Mouse (Mus musculus) MEL (cell line): ENCODE results near the gene Tmem199. TPM values are rescaled to one million over a fixed set of nuclear protein-coding genes. Genes with fewer than 3 reads are reported as not detected.

Experiments used
- DNase-seq: peaks from one replicate; pipeline ENCODE4 v3.0.0; 2011; ENCODE audit warnings: low read depth, low spot score
- H3K27ac ChIP-seq: 2 replicates; pipeline ENCODE4 v1.5.1; 2012; ENCODE audit warnings: low read depth, mild to moderate bottlenecking, control low read depth, low read length, moderate library complexity; ENCODE audit not compliant: control insufficient read depth
- H3K27me3 ChIP-seq, 2 experiments: fragments of 150-350 bp in 1 of 2; sonication (generic) in 1 of 2; 2 replicates each; pipeline ENCODE4 v1.6.1; 2012; ENCODE audit warnings: low read length in 2 of 2, mild to moderate bottlenecking in 2 of 2, improper control_type of control experiment in 1 of 2, moderate library complexity in 1 of 2; ENCODE audit not compliant: insufficient read depth in 2 of 2, control insufficient read depth in 1 of 2
- H3K36me3 ChIP-seq, 2 experiments: 2 replicates each; pipeline ENCODE4 v1.6.1; 2012 to 2014; ENCODE audit warnings: low read length in 2 of 2, improper control_type of control experiment in 1 of 2, inconsistent platforms in 1 of 2, mild to moderate bottlenecking in 1 of 2; ENCODE audit not compliant: insufficient read depth in 2 of 2, control insufficient read depth in 1 of 2
- H3K4me1 ChIP-seq, 2 experiments: fragments of 150-350 bp in 1 of 2; sonication (generic) in 1 of 2; 2 replicates each; pipeline ENCODE4 v1.6.1; 2012; ENCODE audit warnings: low read length in 2 of 2, improper control_type of control experiment in 1 of 2, mild to moderate bottlenecking in 1 of 2; ENCODE audit not compliant: insufficient read depth in 2 of 2, control insufficient read depth in 1 of 2
- H3K4me3 ChIP-seq, 2 experiments: fragments of 150-350 bp in 1 of 2; sonication (generic) in 1 of 2; 2 replicates each; pipeline ENCODE4 v1.5.1; 2012; ENCODE audit warnings: low read depth in 2 of 2, low read length in 2 of 2, mild to moderate bottlenecking in 2 of 2, moderate library complexity in 2 of 2, control low read depth in 1 of 2, improper control_type of control experiment in 1 of 2; ENCODE audit not compliant: control insufficient read depth in 1 of 2, insufficient read depth in 1 of 2
- H3K79me2 ChIP-seq: 2 replicates; pipeline ENCODE4 v1.6.1; 2012; ENCODE audit warnings: mild to moderate bottlenecking, low read length, moderate library complexity; ENCODE audit not compliant: control insufficient read depth, poor library complexity, insufficient read depth
- H3K9ac ChIP-seq: 2 replicates; pipeline ENCODE4 v1.6.1; 2012; ENCODE audit warnings: low read depth, mild to moderate bottlenecking, control low read depth, low read length, moderate library complexity; ENCODE audit not compliant: control insufficient read depth, poor library complexity, severe bottlenecking
- H3K9me3 ChIP-seq: fragments of 150-350 bp; sonication (generic); replicated peaks from 2 replicates; pipeline ENCODE4 v1.6.1; 2012; ENCODE audit warnings: mild to moderate bottlenecking, low read length, improper control_type of control experiment, moderate library complexity; ENCODE audit not compliant: insufficient read depth
- CHD1 ChIP-seq: IDR thresholded peaks from 2 replicates; pipeline ENCODE4 v1.6.1; 2012; ENCODE audit warnings: low read depth, mild to moderate bottlenecking, inconsistent platforms, low read length, improper control_type of control experiment
- CTCF ChIP-seq, 3 experiments: IDR thresholded peaks in 2 of 3; conservative IDR thresholded peaks in 1 of 3; 2 replicates each; pipeline ENCODE4 v1.5.1; 2011 to 2012; ENCODE audit warnings: low read length in 3 of 3, low read depth in 2 of 3, mild to moderate bottlenecking in 2 of 3, improper control_type of control experiment in 1 of 3, inconsistent platforms in 1 of 3, mixed read lengths in 1 of 3, moderate library complexity in 1 of 3; ENCODE audit not compliant: control insufficient read depth in 1 of 3, insufficient read depth in 1 of 3, poor library complexity in 1 of 3, severe bottlenecking in 1 of 3
- E2F4 ChIP-seq: IDR thresholded peaks from 2 replicates; pipeline ENCODE4 v1.6.1; 2011; ENCODE audit warnings: low read depth, low read length, improper control_type of control experiment, borderline replicate concordance
- EP300 ChIP-seq, 2 experiments: IDR thresholded peaks; 2 replicates each; pipeline ENCODE4 v1.6.1; 2011; ENCODE audit warnings: improper control_type of control experiment in 2 of 2, low read length in 2 of 2, low read depth in 1 of 2, mild to moderate bottlenecking in 1 of 2
- GABPA ChIP-seq: IDR thresholded peaks from 2 replicates; pipeline ENCODE4 v1.6.1; 2012; ENCODE audit warnings: low read depth, mild to moderate bottlenecking, inconsistent platforms, low read length, improper control_type of control experiment, moderate library complexity
- JUND ChIP-seq: IDR thresholded peaks from 2 replicates; pipeline ENCODE4 v1.6.1; 2011; ENCODE audit warnings: low read depth, mild to moderate bottlenecking, improper control_type of control experiment, low read length
- KAT2A ChIP-seq: conservative IDR thresholded peaks from 2 replicates; pipeline ENCODE4 v1.6.1; 2012; ENCODE audit warnings: low read depth, low read length, improper control_type of control experiment, inconsistent platforms
- MAX ChIP-seq: IDR thresholded peaks from 2 replicates; pipeline ENCODE4 v1.6.1; 2011; ENCODE audit warnings: low read length, improper control_type of control experiment
- MAZ ChIP-seq: IDR thresholded peaks from 2 replicates; pipeline ENCODE4 v1.6.1; 2012; ENCODE audit warnings: low read depth, mild to moderate bottlenecking, inconsistent platforms, low read length, improper control_type of control experiment
- MEF2A ChIP-seq: IDR thresholded peaks from 2 replicates; pipeline ENCODE4 v1.6.1; 2014; ENCODE audit warnings: low read depth, mild to moderate bottlenecking, inconsistent platforms, low read length, improper control_type of control experiment; ENCODE audit not compliant: poor library complexity, insufficient replicate concordance, severe bottlenecking; ENCODE audit errors: extremely low read depth
- MYB ChIP-seq: IDR thresholded peaks from 2 replicates; pipeline ENCODE4 v1.6.1; 2011; ENCODE audit warnings: mild to moderate bottlenecking, low read depth, low read length, improper control_type of control experiment
- NELFE ChIP-seq: IDR thresholded peaks from 2 replicates; pipeline ENCODE4 v1.6.1; 2011; ENCODE audit warnings: low read depth, low read length, improper control_type of control experiment
- NRF1 ChIP-seq: IDR thresholded peaks from 2 replicates; pipeline ENCODE4 v1.6.1; 2014; ENCODE audit warnings: low read depth, mild to moderate bottlenecking, inconsistent platforms, low read length, improper control_type of control experiment, moderate library complexity; ENCODE audit not compliant: poor library complexity, insufficient read depth, severe bottlenecking
- POLR2AphosphoS2 ChIP-seq: IDR thresholded peaks from 2 replicates; pipeline ENCODE4 v1.6.1; 2011; ENCODE audit warnings: low read length, improper control_type of control experiment
- POLR2AphosphoS5 ChIP-seq: IDR thresholded peaks from 2 replicates; pipeline ENCODE4 v1.6.1; 2012; ENCODE audit warnings: low read depth, borderline replicate concordance, mild to moderate bottlenecking, inconsistent platforms, low read length, moderate library complexity, mixed read lengths
- RAD21 ChIP-seq: IDR thresholded peaks from 2 replicates; pipeline ENCODE4 v1.6.1; 2011; ENCODE audit warnings: mild to moderate bottlenecking, low read depth, low read length, improper control_type of control experiment
- RCOR1 ChIP-seq: IDR thresholded peaks from 2 replicates; pipeline ENCODE4 v1.6.1; 2012; ENCODE audit warnings: low read depth, mild to moderate bottlenecking, inconsistent platforms, low read length, improper control_type of control experiment
- SIN3A ChIP-seq: IDR thresholded peaks from 2 replicates; pipeline ENCODE4 v1.6.1; 2012; ENCODE audit warnings: low read length, improper control_type of control experiment, inconsistent platforms
- SMC3 ChIP-seq: IDR thresholded peaks from 2 replicates; pipeline ENCODE4 v1.6.1; 2011; ENCODE audit warnings: low read depth, low read length, improper control_type of control experiment
- TBP ChIP-seq: IDR thresholded peaks from 2 replicates; pipeline ENCODE4 v1.8.0; 2011; ENCODE audit warnings: low read depth, low read length, improper control_type of control experiment
- UBTF ChIP-seq: IDR thresholded peaks from 2 replicates; pipeline ENCODE4 v1.6.1; 2012; ENCODE audit warnings: low read depth, mild to moderate bottlenecking, inconsistent platforms, low read length, improper control_type of control experiment, moderate library complexity, borderline replicate concordance; ENCODE audit not compliant: insufficient read depth
- USF1 ChIP-seq: IDR thresholded peaks from 2 replicates; pipeline ENCODE4 v1.6.1; 2014; ENCODE audit warnings: low read depth, mild to moderate bottlenecking, inconsistent platforms, low read length, improper control_type of control experiment, moderate library complexity
- ZC3H11A ChIP-seq: IDR thresholded peaks from 2 replicates; pipeline ENCODE4 v1.6.1; 2012; ENCODE audit warnings: low read depth, mild to moderate bottlenecking, inconsistent platforms, low read length, improper control_type of control experiment
- ZKSCAN1 ChIP-seq: IDR thresholded peaks from 2 replicates; pipeline ENCODE4 v1.6.1; 2012; ENCODE audit warnings: low read depth, mild to moderate bottlenecking, inconsistent platforms, low read length, improper control_type of control experiment, moderate library complexity
- ZNF384 ChIP-seq: IDR thresholded peaks from 2 replicates; pipeline ENCODE4 v1.6.1; 2012; ENCODE audit warnings: low read depth, mild to moderate bottlenecking, inconsistent platforms, low read length, improper control_type of control experiment
- polyA plus RNA-seq, 2 experiments: library from polyadenylated mRNA; stranded (reverse) in 1 of 2; unstranded in 1 of 2; fragments of >175 nt in 1 of 2; fragments of >200 nt in 1 of 2; gene quantifications; 2 replicates each; pipeline versions ENCODE4 v1.2.1 to v1.2.4; 2012; ENCODE audit warnings: low replicate concordance in 2 of 2, low read depth in 1 of 2; ENCODE audit not compliant: insufficient read length in 2 of 2, insufficient read depth in 1 of 2, missing spikeins in 1 of 2
- total RNA-seq: library from RNA; depleted of rRNA; stranded (reverse); fragments of 300-350 nt; gene quantifications from 2 replicates; pipeline ENCODE4 v1.2.3, GENCODE M21; 2012

The Tmem199 gene
- total and polyA plus RNA-seq, 3 experiments: 36.5 to 57.1 TPM; not detected in 1

DNA sequence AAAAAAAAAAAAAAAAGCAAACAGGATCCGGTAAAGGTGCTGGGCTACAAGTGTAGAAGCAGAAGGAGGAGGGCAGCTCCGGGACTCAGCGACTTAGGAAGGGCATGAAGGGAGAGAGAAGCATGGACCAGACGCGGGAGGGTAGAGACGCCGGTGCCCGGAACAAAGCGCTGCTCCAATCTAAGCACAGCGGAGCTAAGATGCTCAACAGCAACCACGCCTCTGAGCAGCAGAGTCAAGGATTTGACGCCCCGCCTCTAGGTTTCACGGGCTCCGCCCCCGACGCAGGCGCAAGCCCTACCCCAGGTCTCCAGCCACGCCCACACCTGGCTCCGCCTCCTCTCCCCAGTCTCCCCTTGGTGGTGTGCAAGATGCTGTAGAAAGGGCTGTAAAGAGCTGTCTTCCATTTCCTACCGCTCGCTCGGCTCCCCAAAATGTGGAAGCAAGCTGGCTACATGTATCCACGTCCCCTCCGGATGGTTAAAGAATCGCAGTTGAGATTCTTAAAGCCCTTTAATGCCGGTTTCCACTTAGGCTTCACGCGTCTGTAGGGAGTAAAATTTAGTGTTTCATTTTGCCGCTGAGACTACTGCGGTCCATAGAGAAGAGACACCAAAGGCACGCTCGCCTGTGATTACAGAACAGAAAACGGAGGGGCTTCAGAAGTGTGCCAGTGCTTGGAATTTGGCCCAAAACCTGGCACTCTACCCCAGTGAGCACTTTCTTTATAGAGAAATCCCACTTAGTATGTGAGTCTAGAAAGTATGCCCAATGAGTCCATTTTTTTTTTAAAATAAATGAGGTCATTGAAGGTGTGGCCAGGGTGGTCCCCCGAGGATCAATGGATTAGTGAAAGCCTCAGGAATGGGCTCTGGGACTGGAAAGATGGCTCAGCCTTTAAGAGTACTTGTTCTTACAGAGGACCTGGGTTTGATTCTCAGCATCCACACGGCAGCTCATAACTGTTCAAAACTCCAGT, 14.1 kb downstream of the Tmem199 start, which contains the start of gene Sarm1 (continued):
- 0 out of 2 replicates have a peak, but pooled peaks have one; percentile 28 for TF ChIP-seq USF1
- no peak for TF ChIP-seq MYB
- TF ChIP-seq TBP: peak; percentile 78
- TF ChIP-seq JUND: no peak
- TF ChIP-seq SIN3A: peak; percentile 76; the same call in 1 of the 2 replicates

DNA sequence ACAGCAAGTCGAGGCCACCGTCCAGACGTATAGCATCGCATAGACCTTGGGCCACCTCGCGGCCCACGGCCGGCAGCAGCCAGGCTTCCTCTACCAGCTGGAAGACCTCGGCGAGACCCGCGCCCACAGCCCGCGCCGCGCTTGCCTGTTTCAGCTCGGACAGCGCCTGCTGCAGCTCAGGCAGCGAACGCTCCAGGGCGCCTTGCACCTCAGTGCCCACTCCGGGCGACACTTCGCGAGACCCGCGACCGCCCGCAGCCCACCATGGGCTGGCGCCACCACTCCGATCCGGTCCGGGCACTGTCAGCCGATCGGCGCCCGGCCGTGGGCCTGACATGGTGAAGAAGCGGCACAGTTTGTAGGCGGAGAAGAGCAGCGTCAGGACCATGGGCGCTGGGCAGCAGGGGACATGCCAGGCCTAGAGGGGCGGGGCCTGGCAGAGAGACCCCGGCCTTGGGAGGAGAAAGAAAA, 14.9 kb downstream of the Tmem199 start:
- Histone ChIP-seq H3K4me3 (peak overlapping the region in 1 of 2 experiments; percentile 22; a peak in 2 of 4 replicates), H3K36me3 (peaks cover 0 to 7% of the 10 kb centered on the region in 2 experiments; a peak in 1 of 4 replicates), H3K4me1 (peaks cover 0 to 17% of the 10 kb centered on the region in 2 experiments; a peak in 2 of 4 replicates), H3K9ac (no peak overlapping the region), H3K27me3 (peaks cover 0 to 1% of the 10 kb centered on the region in 2 experiments; a peak in 3 of 4 replicates), H3K79me2 (no peaks in the 10 kb centered on the region), H3K9me3 (no peaks in the 10 kb centered on the region), H3K27ac (no peak overlapping the region)
- DNase-seq: no peak
- TF ChIP-seq KAT2A: no peak
- no peak for TF ChIP-seq MYB
- no peak for TF ChIP-seq GABPA
- TF ChIP-seq RAD21: no peak
- TF ChIP-seq JUND: no peak

DNA sequence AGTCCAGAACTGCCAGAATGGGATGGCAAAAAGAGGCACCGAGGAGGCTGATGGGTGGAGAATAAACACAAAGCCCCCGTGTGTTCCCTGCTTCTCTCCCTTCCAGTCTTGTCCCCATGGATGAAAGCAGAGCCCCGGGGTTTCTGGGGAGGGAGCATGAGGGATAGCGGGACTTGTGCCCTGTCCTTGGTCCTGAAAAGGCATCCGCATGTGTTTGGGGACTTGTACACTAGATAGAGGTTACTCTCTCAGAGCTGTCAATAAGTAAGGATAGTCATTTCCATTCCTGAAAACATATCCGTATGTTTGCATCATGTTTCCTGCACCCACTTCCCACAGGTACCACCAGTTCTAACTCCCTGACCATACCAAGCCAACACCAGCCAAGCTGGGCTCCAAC, 16.1 kb downstream of the Tmem199 start:
- Histone ChIP-seq H3K27ac (no peak overlapping the region), H3K4me3 (no peak overlapping the region), H3K27me3 (peaks cover 0 to 1% of the 10 kb centered on the region in 2 experiments; a peak in 3 of 4 replicates), H3K79me2 (no peaks in the 10 kb centered on the region), H3K4me1 (peaks cover 0 to 9% of the 10 kb centered on the region in 2 experiments; a peak in 2 of 4 replicates), H3K9ac (no peak overlapping the region), H3K9me3 (no peaks in the 10 kb centered on the region), H3K36me3 (peaks cover 0 to 4% of the 10 kb centered on the region in 2 experiments; a peak in 1 of 4 replicates)
- DNase-seq: peak; percentile 86
- no peak for TF ChIP-seq NRF1
- no peak for TF ChIP-seq MYB
- TF ChIP-seq CHD1: no peak
- no peak for TF ChIP-seq ZC3H11A
- TF ChIP-seq MAX: 0 out of 2 replicates have a peak, but pooled peaks have one; percentile 50
- no peak for TF ChIP-seq EP300 (IDR thresholded peaks at IDR 0.05; ENCODE audit: low read depth in 1 of 2, low read length in 2 of 2)
- no peak for TF ChIP-seq CTCF (IDR thresholded peaks at IDR 0.05 in 2 of 3, conservative IDR thresholded peaks at IDR 0.05 in 1 of 3; ENCODE audit: control insufficient read depth in 1 of 3, insufficient read depth in 1 of 3, low read depth in 2 of 3, low read length in 3 of 3, poor library complexity in 1 of 3, severe bottlenecking in 1 of 3)
- no peak for TF ChIP-seq POLR2AphosphoS5
- TF ChIP-seq UBTF: no peak
- no peak for TF ChIP-seq POLR2AphosphoS2
- TF ChIP-seq E2F4: no peak
- no peak for TF ChIP-seq SMC3
- TF ChIP-seq RCOR1: no peak
- TF ChIP-seq JUND: no peak
- TF ChIP-seq MAZ: no peak
- TF ChIP-seq TBP: no peak
- no peak for TF ChIP-seq USF1
- TF ChIP-seq ZKSCAN1: no peak
- no peak for TF ChIP-seq ZNF384
- TF ChIP-seq MEF2A: no peak
- TF ChIP-seq NELFE: no peak
- no peak for TF ChIP-seq KAT2A
- peak; percentile 92 for TF ChIP-seq SIN3A
